Mouse (Mus musculus) hindbrain, embryonic 14.5 days (tissue): Measurements from ENCODE around the gene Wnt3a. TPM values are rescaled to one million over a fixed set of nuclear protein-coding genes. Genes with fewer than 3 reads are reported as not detected.
"Not testable (repeated sequence)": the region's sequence is repeated elsewhere in the genome, so short reads cannot be mapped to it uniquely, and the experiment has no call there.

Experiments used
- ATAC-seq: fragments of 200-750 bp; cut with Nextera tagmentation; 2 replicates; pipeline ENCODE4 v1.8.0; 2017; ENCODE audit warnings: moderate number of reproducible peaks, mild to moderate bottlenecking, moderate TSS enrichment, moderate library complexity; ENCODE audit not compliant: low FRiP score
- DNase-seq: peaks from one replicate; pipeline ENCODE4 v3.0.0-alpha.2; 2015; ENCODE audit warnings: low spot score
- H3K27ac ChIP-seq: fragments of 300-500 bp; sonication (generic); 2 replicates; pipeline ENCODE4 v1.5.1; 2014; ENCODE audit warnings: mild to moderate bottlenecking, moderate library complexity
- H3K27me3 ChIP-seq: fragments of 300-500 bp; sonication (generic); 2 replicates; pipeline ENCODE4 v1.6.1; 2014; ENCODE audit warnings: mild to moderate bottlenecking, low read length, mixed read lengths; ENCODE audit not compliant: control insufficient read depth, insufficient read depth
- H3K36me3 ChIP-seq: fragments of 300-500 bp; sonication (generic); replicated peaks from 2 replicates; pipeline ENCODE4 v1.6.1; 2014; ENCODE audit not compliant: control insufficient read depth, insufficient read depth
- H3K4me1 ChIP-seq: fragments of 300-500 bp; sonication (generic); replicated peaks from 2 replicates; pipeline ENCODE4 v1.6.1; 2014; ENCODE audit warnings: antibody characterized with exemption, low read length, mixed read lengths; ENCODE audit not compliant: control insufficient read depth, insufficient read depth
- H3K4me2 ChIP-seq: fragments of 300-500 bp; sonication (generic); replicated peaks from 2 replicates; pipeline ENCODE4 v1.6.1; 2014; ENCODE audit warnings: mild to moderate bottlenecking, moderate library complexity
- H3K4me3 ChIP-seq: fragments of 300-500 bp; sonication (generic); replicated peaks from 2 replicates; pipeline ENCODE4 v1.5.1; 2014; ENCODE audit warnings: mild to moderate bottlenecking, low read length
- H3K9ac ChIP-seq: fragments of 300-500 bp; sonication (generic); 2 replicates; pipeline ENCODE4 v1.6.1; 2014
- H3K9me3 ChIP-seq: fragments of 300-500 bp; sonication (generic); 2 replicates; pipeline ENCODE4 v1.6.1; 2016; ENCODE audit warnings: low read length; ENCODE audit not compliant: control insufficient read depth
- WGBS: fragments of 180-500 bp; shearing (Covaris S2); extraction: QIAGEN DNeasy Blood & Tissue Kit; methylation state at CpG from one replicate; pipeline ENCODE4 v1.1.7; 2014; 5-methylcytosine and 5-hydroxymethylcytosine counted together
- polyA plus RNA-seq: library from polyadenylated mRNA; unstranded; fragments of >200 nt; fragmentation: Nextera tagmentation; extraction: Ambion mirVana; gene quantifications from 2 replicates; pipeline ENCODE4 v1.2.1, GENCODE M21; 2014

The Wnt3a gene
- polyA plus RNA-seq, 1 experiment from 2014 or later = 0.43 TPM

DNA sequence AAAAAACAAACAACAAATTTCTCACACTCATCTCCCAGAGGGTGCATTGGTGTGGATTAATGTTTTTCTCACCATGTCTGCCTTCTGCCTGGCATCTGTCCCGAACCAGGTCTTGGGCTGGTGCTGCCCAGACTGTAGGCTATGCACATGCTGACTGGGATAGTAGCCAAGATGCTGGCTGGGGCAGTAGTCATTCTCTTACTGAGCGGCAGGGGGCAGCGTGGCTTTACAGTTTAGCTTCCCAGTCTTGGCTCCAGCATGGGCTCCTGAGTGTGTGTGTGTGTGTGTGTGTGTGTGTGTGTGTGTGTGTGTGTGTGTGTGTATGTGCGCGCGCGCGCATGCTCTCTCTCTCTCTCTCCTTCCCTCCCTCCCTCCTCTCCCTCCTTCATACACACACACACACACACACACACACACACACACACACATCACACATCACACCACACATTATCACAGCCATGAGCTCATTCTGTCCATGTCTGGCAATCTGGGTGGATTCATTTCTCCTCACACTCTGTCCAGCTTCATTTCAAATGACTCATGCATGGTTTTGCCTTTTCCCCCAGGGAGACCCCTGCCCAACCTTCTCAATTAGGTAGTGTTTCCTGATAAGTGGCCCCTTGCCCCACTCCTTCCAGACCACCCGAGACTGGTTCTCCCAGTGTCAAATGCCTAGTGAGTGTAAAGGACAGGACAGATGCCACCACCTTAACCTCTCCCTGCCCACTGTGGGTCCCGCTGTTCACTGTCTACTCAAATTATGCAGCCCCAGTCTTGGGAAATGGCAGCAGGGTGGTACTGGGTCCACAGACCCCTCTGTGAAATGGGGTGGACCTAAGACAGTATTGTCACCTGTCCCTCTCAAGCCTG lies 12.4 kb upstream of the Wnt3a start:
- WGBS = 33% methylated on average over 5 of the region's 10 CpGs
- Histone ChIP-seq H3K4me3 (no peak overlapping the region), H3K27ac (no peak overlapping the region), H3K4me2 (no peak overlapping the region), H3K4me1 (peaks cover 12% of the 10 kb centered on the region; the same call in 1 of the 2 replicates), H3K27me3 (peaks cover 55% of the 10 kb centered on the region), H3K36me3 (no peaks in the 10 kb centered on the region), H3K9me3 (no peaks in the 10 kb centered on the region), H3K9ac (no peak overlapping the region)
- DNase-seq (peak; percentile 88), ATAC-seq (peak; percentile 74)

DNA sequence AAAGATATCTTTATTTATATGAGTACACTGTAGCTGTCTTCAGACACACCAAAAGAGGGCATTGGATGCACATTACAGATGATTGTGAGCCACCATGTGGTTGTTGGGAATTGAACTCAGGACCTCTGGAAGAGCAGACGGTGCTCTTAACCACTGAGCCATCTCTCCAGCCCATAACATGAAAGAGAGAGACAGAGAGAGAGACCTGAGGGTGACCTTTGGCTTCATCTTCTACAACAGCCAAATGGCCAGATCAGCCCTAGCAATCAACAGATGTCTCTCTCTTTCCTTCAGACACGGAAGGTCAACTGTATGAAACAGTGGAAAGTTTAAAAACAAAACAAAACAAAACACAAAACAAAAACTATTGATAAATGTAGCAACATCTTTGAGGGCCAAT lies 10.5 kb upstream of the Wnt3a start:
- H3K27me3 ChIP-seq = peaks cover 51% of the 10 kb centered on the region
- not testable (repeated sequence) for H3K4me1 ChIP-seq, DNase-seq, H3K27ac ChIP-seq, H3K36me3 ChIP-seq, H3K4me2 ChIP-seq, H3K9ac ChIP-seq, H3K9me3 ChIP-seq, ATAC-seq, H3K4me3 ChIP-seq
- WGBS = 70% methylated on average over 2 of the region's 2 CpGs

DNA sequence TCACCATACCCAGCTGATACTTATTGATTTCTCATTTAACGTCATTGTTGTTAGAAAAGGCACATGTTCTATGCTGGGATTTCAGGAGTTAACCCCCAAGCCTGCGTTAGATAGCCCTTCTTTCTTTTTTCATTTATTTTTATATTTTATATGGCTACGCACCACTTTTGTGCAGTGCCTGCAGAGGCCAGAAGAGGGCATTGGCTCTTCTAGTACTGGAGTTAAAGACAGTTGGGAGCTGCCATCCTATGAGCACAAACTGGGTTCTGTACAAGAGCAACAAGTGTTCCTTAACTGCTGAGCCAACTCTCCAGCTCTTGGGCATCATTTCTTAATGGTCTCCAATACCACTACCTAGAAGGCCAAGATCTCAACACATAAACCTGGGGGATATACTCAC lies 9.6 kb upstream of the Wnt3a start:
- DNase-seq = no peak
- 29% methylated on average over 3 of the region's 3 CpGs for WGBS
- H3K4me1 ChIP-seq = no peaks in the 10 kb centered on the region
- H3K27ac ChIP-seq = no peak overlapping the region
- H3K27me3 ChIP-seq = peaks cover 50% of the 10 kb centered on the region
- no peak overlapping the region for H3K9ac ChIP-seq
- no peak overlapping the region for H3K4me2 ChIP-seq
- no peak overlapping the region for H3K4me3 ChIP-seq
- H3K9me3 ChIP-seq = no peaks in the 10 kb centered on the region
- no peak for ATAC-seq
- H3K36me3 ChIP-seq = no peaks in the 10 kb centered on the region

DNA sequence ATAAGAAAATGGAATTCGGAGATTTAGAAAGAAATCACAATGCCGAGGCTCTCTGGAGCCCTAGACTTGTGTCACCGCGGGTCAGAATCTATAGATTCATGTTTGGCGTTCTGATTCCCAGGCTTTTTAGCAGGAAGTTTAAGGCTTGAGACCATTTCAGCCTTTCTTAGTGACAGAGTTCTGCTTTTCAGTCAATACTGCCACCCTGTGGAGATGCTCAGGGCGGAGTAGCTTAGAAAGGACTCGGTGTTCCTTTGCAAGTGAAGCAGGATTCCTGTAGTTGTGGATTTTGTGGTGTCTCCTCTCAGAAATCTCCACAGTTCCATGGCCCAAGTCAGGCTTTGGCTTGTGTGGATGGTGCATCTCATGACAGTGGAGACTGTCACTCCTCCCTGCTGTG lies 7.4 kb upstream of the Wnt3a start:
- H3K4me1 ChIP-seq = no peaks in the 10 kb centered on the region
- H3K27ac ChIP-seq = no peak overlapping the region
- H3K4me3 ChIP-seq = no peak overlapping the region
- no peak overlapping the region for H3K4me2 ChIP-seq
- no peak overlapping the region for H3K9ac ChIP-seq
- H3K9me3 ChIP-seq = no peaks in the 10 kb centered on the region
- ATAC-seq = no peak
- H3K36me3 ChIP-seq = no peaks in the 10 kb centered on the region
- peak; percentile 82 for DNase-seq
- peaks cover 50% of the 10 kb centered on the region for H3K27me3 ChIP-seq
- 19% methylated on average over 7 of the region's 7 CpGs for WGBS

DNA sequence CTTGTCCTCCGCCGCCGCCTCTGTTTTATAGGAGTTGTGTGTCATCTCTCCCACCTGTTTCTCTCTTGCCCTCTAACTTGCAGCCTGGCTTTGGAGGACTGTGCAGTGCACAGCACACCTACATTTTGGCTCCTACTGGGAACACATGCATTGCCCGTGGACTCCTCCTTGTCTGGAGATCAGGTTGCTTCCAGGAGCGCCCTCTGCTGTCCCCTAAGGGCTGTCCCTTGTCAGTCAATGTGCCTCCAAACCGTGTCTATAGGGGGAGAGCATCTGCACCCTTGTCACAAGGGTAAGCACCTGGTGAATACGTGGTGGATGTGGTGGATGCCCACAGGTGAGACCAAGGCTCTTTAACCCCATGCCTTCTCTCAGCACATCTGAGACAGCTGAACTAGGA lies 3.1 kb upstream of the Wnt3a start:
- Histone ChIP-seq H3K36me3 (no peaks in the 10 kb centered on the region), H3K27ac (no peak overlapping the region), H3K9ac (no peak overlapping the region), H3K4me2 (no peak overlapping the region), H3K4me3 (no peak overlapping the region), H3K9me3 (no peaks in the 10 kb centered on the region), H3K27me3 (peaks cover 83% of the 10 kb centered on the region), H3K4me1 (peaks cover 5% of the 10 kb centered on the region; the same call in 1 of the 2 replicates)
- no peak for DNase-seq
- no peak for ATAC-seq
- WGBS = 24% methylated on average over 7 of the region's 7 CpGs

DNA sequence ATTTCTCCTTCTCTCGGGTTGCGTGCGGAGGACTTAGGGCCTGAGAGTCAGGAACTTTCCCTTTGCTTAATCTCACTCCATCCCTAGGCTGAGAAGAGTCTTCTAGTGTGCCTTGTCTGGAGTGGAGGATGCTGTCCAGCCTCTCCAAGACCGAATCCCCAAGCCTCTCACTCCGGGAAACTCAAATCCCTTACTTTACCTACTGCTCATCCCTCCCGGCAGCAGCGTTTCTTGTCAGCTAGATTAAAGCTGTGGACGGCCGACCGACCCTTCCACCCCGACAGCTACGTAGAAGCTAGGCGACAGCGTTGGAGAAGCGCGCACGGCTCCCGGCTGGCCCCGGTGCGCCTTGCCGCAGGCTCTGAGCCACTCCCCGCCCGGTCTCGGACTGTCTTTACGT lies 846 bp downstream of the Wnt3a start:
- H3K27ac ChIP-seq = no peak overlapping the region
- WGBS = under 1% methylated on average over 25 of the region's 25 CpGs
- DNase-seq (no peak), ATAC-seq (no peak)
- no peaks in the 10 kb centered on the region for H3K9me3 ChIP-seq
- H3K4me3 ChIP-seq = peak overlapping the region; percentile 26
- H3K4me1 ChIP-seq = peaks cover 6% of the 10 kb centered on the region; the same call in 1 of the 2 replicates
- H3K36me3 ChIP-seq = no peaks in the 10 kb centered on the region
- peaks cover 84% of the 10 kb centered on the region for H3K27me3 ChIP-seq
- no peak overlapping the region for H3K9ac ChIP-seq
- peak overlapping the region; percentile 53 for H3K4me2 ChIP-seq

DNA sequence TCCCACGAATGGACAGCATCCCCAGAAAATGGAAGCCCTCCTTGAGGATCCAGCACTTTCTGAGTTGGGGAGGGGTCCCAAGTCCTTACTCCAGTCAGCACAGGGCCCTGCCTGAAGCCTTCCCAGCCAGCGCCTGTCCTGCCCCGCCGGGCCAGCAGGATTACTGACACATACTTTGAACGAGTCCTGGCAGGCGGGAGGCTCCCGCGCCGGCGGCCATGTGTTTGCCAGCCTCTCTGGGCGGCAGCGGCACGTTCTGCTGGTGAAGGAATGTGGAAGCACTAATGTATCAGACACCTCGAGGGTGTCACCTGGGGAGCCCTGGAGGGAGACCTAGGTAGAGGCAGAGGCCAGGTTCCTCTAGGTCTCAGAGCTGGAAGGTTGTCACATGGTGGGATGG lies 6.4 kb downstream of the Wnt3a start:
- Histone ChIP-seq H3K4me2 (no peak overlapping the region), H3K4me3 (no peak overlapping the region), H3K27ac (no peak overlapping the region), H3K36me3 (no peaks in the 10 kb centered on the region), H3K9me3 (no peaks in the 10 kb centered on the region), H3K9ac (no peak overlapping the region), H3K27me3 (peaks cover 43% of the 10 kb centered on the region), H3K4me1 (peaks cover 6% of the 10 kb centered on the region; the same call in 1 of the 2 replicates)
- ATAC-seq (no peak), DNase-seq (no peak)
- WGBS = 33% methylated on average over 14 of the region's 14 CpGs

DNA sequence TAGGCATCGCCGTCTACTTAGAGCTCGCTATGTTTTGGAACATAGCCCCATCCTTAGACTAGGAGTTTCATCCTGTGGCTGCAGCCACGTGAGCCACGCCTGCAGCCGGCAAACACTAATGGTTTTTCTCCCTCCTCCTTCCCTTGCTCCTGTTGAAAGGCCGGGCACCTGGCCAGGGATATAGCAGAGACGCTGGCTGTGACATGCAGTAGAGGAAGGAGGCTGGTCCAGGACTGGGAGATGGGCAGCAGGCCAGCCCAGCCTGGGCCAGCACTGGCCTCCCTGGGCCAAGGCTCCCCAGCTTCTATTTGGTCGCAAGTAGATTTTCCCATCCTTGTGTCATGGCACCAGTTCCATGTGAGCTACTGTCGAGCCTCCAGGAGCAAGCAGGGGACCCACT lies 7.6 kb downstream of the Wnt3a start:
- ATAC-seq = no peak
- peaks cover 30% of the 10 kb centered on the region for H3K27me3 ChIP-seq
- H3K4me1 ChIP-seq = no peaks in the 10 kb centered on the region
- peak; percentile 61 for DNase-seq
- H3K4me2 ChIP-seq = no peak overlapping the region
- no peaks in the 10 kb centered on the region for H3K9me3 ChIP-seq
- no peak overlapping the region for H3K9ac ChIP-seq
- 67% methylated on average over 10 of the region's 10 CpGs for WGBS
- no peak overlapping the region for H3K4me3 ChIP-seq
- no peak overlapping the region for H3K27ac ChIP-seq
- H3K36me3 ChIP-seq = no peaks in the 10 kb centered on the region

DNA sequence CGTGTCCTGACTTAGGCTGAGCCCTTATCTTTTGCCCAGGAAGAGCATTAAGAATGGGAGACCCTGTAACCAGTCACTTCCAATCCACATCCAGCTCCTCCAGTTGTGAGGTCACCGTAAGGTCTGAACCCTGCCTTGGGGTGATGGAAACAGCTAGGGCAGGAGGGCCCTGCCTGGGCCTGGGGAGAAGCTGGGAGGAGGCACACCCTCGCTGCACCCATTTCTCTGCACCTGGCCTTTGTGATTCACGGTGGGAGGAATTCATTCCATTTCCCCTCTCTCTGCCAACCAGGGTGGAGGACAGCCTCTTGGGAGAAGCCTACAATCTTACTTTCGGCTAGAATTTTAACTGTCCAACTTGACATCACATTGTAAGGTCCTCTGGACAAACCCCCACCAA lies 8.4 kb downstream of the Wnt3a start:
- H3K4me2 ChIP-seq = no peak overlapping the region
- DNase-seq = no peak

More for the DNA sequence above, 8.4 kb downstream of the Wnt3a start:
- Histone ChIP-seq H3K9me3 (no peaks in the 10 kb centered on the region), H3K27me3 (peaks cover 22% of the 10 kb centered on the region), H3K9ac (no peak overlapping the region), H3K4me3 (no peak overlapping the region), H3K36me3 (no peaks in the 10 kb centered on the region), H3K27ac (no peak overlapping the region), H3K4me1 (no peaks in the 10 kb centered on the region)
- no peak for ATAC-seq
- WGBS = 78% methylated on average over 5 of the region's 5 CpGs
